In the genomic region with DNA sequence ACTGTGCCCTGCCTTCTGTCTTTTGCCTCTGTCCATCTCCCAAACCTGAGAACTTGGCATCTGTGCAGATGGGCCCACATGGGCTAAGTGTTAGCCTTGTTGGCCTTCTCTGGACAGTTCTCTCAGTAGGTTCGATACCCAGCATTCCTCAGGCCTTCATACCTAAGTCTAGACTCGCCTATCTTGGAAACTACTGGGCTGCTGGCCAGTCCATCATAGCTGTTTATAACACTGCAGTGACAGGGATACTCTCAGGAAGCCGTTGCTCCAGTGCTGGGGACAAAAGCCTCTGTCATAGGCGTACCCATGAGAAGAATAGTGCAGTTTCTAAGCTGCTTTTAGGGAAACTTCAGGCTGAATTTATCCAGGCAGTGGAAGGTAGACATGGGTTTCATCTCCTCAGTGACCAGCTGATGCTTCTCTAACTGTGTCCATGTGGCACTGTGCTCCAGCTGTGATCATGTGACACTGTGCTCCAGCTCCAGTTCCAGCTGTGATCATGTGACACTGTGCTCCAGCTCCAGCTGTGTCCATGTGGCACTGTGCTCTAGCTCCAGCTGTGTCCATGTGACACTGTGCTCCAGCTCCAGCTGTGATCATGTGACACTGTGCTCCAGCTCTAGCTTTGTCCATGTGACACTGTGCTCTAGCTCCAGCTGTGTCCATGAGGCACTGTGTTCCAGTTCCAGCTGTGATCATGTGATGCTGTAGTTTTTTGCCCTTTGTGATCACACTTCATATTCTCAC, we compare ENCODE assay signal across 12 mouse cellular contexts.
DNase-seq lines count a peak whose midpoint lies in the region; ATAC-seq and TF ChIP-seq lines count a peak whose summit lies in the region.
"Had no signal": no experiment of that assay in that cellular context is flagged by ENCODE, and none has a peak within 500 bp of the region (broad histone marks: within the 10 kb centered on the region; RNA-seq: fewer than 3 reads in every experiment).

No protein-coding gene starts in this region.

- no peaks in the 10 kb centered on the region for H3K27me3 ChIP-seq in heart, embryonic 11.5 days (ENCODE audit: control insufficient read depth, insufficient read depth, low read length)
- H3K27me3 ChIP-seq in thymus, adult 2 months (ENCODE audit: control insufficient read depth, insufficient read depth, low read length): no peaks in the 10 kb centered on the region
- H3K27me3 ChIP-seq: liver, embryonic 13.5 days had no signal

- H3K4me2 ChIP-seq in heart, embryonic 11.5 days: no peak overlapping the region
- H3K4me2 ChIP-seq: liver, embryonic 13.5 days had no signal

- H3K4me1 ChIP-seq in heart, embryonic 11.5 days (ENCODE audit: control insufficient read depth, insufficient read depth, low read length): peaks cover 88% of the 10 kb centered on the region
- H3K4me1 ChIP-seq in thymus, adult 2 months (replicated peaks; ENCODE audit: control insufficient read depth, insufficient read depth, low read length): peaks cover 15% of the 10 kb centered on the region

- no peak for ATAC-seq in heart, embryonic 11.5 days (replicated peaks; ENCODE audit: insufficient number of reproducible peaks, low FRiP score, low TSS enrichment)

- DNase-seq in heart, adult 18-20 months: peak; percentile 71 to 74
- no peak for DNase-seq in thymus, adult 2 months
- DNase-seq in thymus, postnatal 4 days: no peak
- DNase-seq in heart, postnatal 4 days: peak; percentile 63
- DNase-seq in right cerebral cortex, postnatal 14 days: no peak
- no peak for DNase-seq in left cerebral cortex, postnatal 10 days (ENCODE audit: extremely low spot score in 1 of 2, low spot score in 2 of 2)
- no peak for DNase-seq in adrenal gland, adult (ENCODE audit: inconsistent age in 2 of 2, low spot score in 1 of 2)
- DNase-seq: gastrocnemius, postnatal 14 days; kidney, adult 18-20 months; layer of hippocampus, postnatal 36 days; liver, embryonic 13.5 days had no signal

- WGBS in heart, embryonic 11.5 days (ENCODE audit: insufficient replicate concordance): 49% methylated on average over 4 of the region's 4 CpGs
- 95% methylated on average over 4 of the region's 4 CpGs for WGBS in thymus, adult 2 months

- H3K36me3 ChIP-seq in heart, embryonic 11.5 days (ENCODE audit: control insufficient read depth, insufficient read depth, low read length): no peaks in the 10 kb centered on the region
- H3K36me3 ChIP-seq in thymus, adult 2 months (ENCODE audit: control insufficient read depth, insufficient read depth, low read length): no peaks in the 10 kb centered on the region
- H3K36me3 ChIP-seq: liver, embryonic 13.5 days had no signal

- H3K27ac ChIP-seq in heart, embryonic 11.5 days (ENCODE audit: low read depth, low read length): no peak overlapping the region; the same call in 1 of the 2 replicates
- H3K27ac ChIP-seq in thymus, adult 2 months (ENCODE audit: control insufficient read depth, insufficient read depth, low read length): peak overlapping the region; percentile 11; the same call in 1 of the 2 replicates
- H3K27ac ChIP-seq: liver, embryonic 13.5 days had no signal

- H3K9me3 ChIP-seq in heart, embryonic 11.5 days (replicated peaks; ENCODE audit: control insufficient read depth, low read length): no peaks in the 10 kb centered on the region
- H3K9me3 ChIP-seq: liver, embryonic 13.5 days had no signal

- TF ChIP-seq POLR2A in thymus, adult 2 months (IDR thresholded peaks at IDR 0.05; ENCODE audit: control insufficient read depth, extremely low read depth, insufficient read depth, low read length, poor library complexity): no peak

- no peak overlapping the region for H3K9ac ChIP-seq in heart, embryonic 11.5 days (ENCODE audit: low read depth, low read length)
- H3K9ac ChIP-seq: liver, embryonic 13.5 days had no signal

- H3K4me3 ChIP-seq in heart, embryonic 11.5 days (ENCODE audit: low read depth, low read length): no peak overlapping the region
- H3K4me3 ChIP-seq in thymus, adult 2 months (ENCODE audit: control insufficient read depth, insufficient read depth, low read length): no peak overlapping the region
- H3K4me3 ChIP-seq: liver, embryonic 13.5 days had no signal

- TF ChIP-seq CTCF in thymus, adult 2 months (IDR thresholded peaks at IDR 0.05; ENCODE audit: borderline replicate concordance, control insufficient read depth, extremely low read depth, insufficient read depth, low read length, poor library complexity): no peak

- intact Hi-C loops in left cerebral cortex, postnatal 10 days (cut with DNase I): no loop called here

Comparison
In these comparisons a context has a peak if more than half of its experiments do, and no peak if none do; other contexts are left out.
1. DNase-seq: peak in heart, adult 18-20 months (2 of 2) and heart, postnatal 4 days (single experiment); none in thymus, adult 2 months (single experiment), thymus, postnatal 4 days (single experiment), right cerebral cortex, postnatal 14 days (single experiment), left cerebral cortex, postnatal 10 days (0 of 2) and adrenal gland, adult (0 of 2).